Comparison of ENCODE assay signal across 8 mouse cellular contexts in genomic region chr16:37963331-37964281, GRCm38 (mm10). TPM values are rescaled to one million over a fixed set of nuclear protein-coding genes. Genes with fewer than 3 reads are reported as not detected.
DNase-seq lines count a peak whose midpoint lies in the region; ATAC-seq and TF ChIP-seq lines count a peak whose summit lies in the region.
"Had no signal": no experiment of that assay in that cellular context is flagged by ENCODE, and none has a peak within 500 bp of the region (broad histone marks: within the 10 kb centered on the region; RNA-seq: fewer than 3 reads in every experiment).

No protein-coding gene starts in this region.

- peak overlapping the region; percentile 33; the same call in 1 of the 2 replicates for H3K9ac ChIP-seq in hindbrain, embryonic 14.5 days
- no peak overlapping the region for H3K9ac ChIP-seq in liver, embryonic 14.5 days (replicated peaks)

- peaks cover 22% of the 10 kb centered on the region for H3K4me1 ChIP-seq in hindbrain, embryonic 14.5 days (replicated peaks; ENCODE audit: control insufficient read depth, insufficient read depth, low read length)
- H3K4me1 ChIP-seq in liver, embryonic 14.5 days (replicated peaks; ENCODE audit: control insufficient read depth in 2 of 2, insufficient read depth in 2 of 2, low read length in 1 of 2) = peaks cover 0 to 7% of the 10 kb centered on the region in 2 experiments; a peak in 2 of 4 replicates

- H3K36me3 ChIP-seq in C2C12 (ENCODE audit: control insufficient read depth, insufficient read depth) = no peaks in the 10 kb centered on the region
- H3K36me3 ChIP-seq in hindbrain, embryonic 14.5 days (replicated peaks; ENCODE audit: control insufficient read depth, insufficient read depth) = no peaks in the 10 kb centered on the region
- H3K36me3 ChIP-seq in liver, embryonic 14.5 days (replicated peaks; ENCODE audit: control insufficient read depth, insufficient read depth, low read depth) = no peaks in the 10 kb centered on the region

- H3K4me2 ChIP-seq in hindbrain, embryonic 14.5 days (replicated peaks) = peak overlapping the region; percentile 35
- peak overlapping the region; percentile 6; the same call in 1 of the 2 replicates for H3K4me2 ChIP-seq in liver, embryonic 14.5 days (ENCODE audit: low read depth)

- peak overlapping the region; percentile 86 for H3K27ac ChIP-seq in hindbrain, embryonic 14.5 days
- no peak overlapping the region for H3K27ac ChIP-seq in liver, embryonic 14.5 days

- no peak for TF ChIP-seq EP300 in liver, embryonic 14.5 days (IDR thresholded peaks at IDR 0.05; ENCODE audit: low read depth)

- no peaks in the 10 kb centered on the region for H3K79me3 ChIP-seq in C2C12 (ENCODE audit: low read depth)

- H3K9me3 ChIP-seq in hindbrain, embryonic 14.5 days (ENCODE audit: control insufficient read depth, low read length) = no peaks in the 10 kb centered on the region
- no peaks in the 10 kb centered on the region for H3K9me3 ChIP-seq in liver, embryonic 14.5 days (ENCODE audit: control insufficient read depth, low read length)

- WGBS in hindbrain, embryonic 14.5 days = 17% methylated on average over 15 of the region's 15 CpGs
- 17% methylated on average over 15 of the region's 15 CpGs for WGBS in liver, embryonic 14.5 days (ENCODE audit: insufficient replicate concordance)

- no peak for TF ChIP-seq CTCF in C2C12 (IDR thresholded peaks at IDR 0.05; ENCODE audit: control insufficient read depth, insufficient read depth, insufficient read length)
- TF ChIP-seq CTCF in liver, embryonic 14.5 days (IDR thresholded peaks at IDR 0.05; ENCODE audit: low read depth) = no peak

- no peak overlapping the region for H3ac ChIP-seq in C2C12 (ENCODE audit: control insufficient read depth, insufficient read length, low read depth)

- no peak overlapping the region for H3K4me3 ChIP-seq in C2C12 (ENCODE audit: insufficient read depth, poor library complexity, severe bottlenecking)
- H3K4me3 ChIP-seq in hindbrain, embryonic 14.5 days (replicated peaks; ENCODE audit: low read length) = no peak overlapping the region
- no peak overlapping the region for H3K4me3 ChIP-seq in liver, embryonic 14.5 days (ENCODE audit: insufficient read depth in 1 of 2, low read depth in 2 of 2, low read length in 2 of 2)
- H3K4me3 ChIP-seq: megakaryocyte, embryonic 14.5 days had no signal

- no peaks in the 10 kb centered on the region for H3K79me2 ChIP-seq in C2C12 (ENCODE audit: control insufficient read depth, insufficient read depth)

- peak; percentile 7 for DNase-seq in T-cell, adult 2 months (ENCODE audit: low spot score)
- DNase-seq in hindbrain, embryonic 14.5 days (ENCODE audit: low spot score) = peak; percentile 64
- DNase-seq in liver, embryonic 14.5 days (ENCODE audit: low read depth in 3 of 3, low spot score in 3 of 3) = no peak
- DNase-seq in thymus, postnatal 10 days (ENCODE audit: low spot score in 2 of 2) = peak; percentile 65 to 67
- DNase-seq in Muller cell, postnatal 12 days (ENCODE audit: inconsistent ontology term) = no peak

- no peaks in the 10 kb centered on the region for H3K27me3 ChIP-seq in C2C12 (ENCODE audit: control insufficient read depth, insufficient read depth, insufficient read length)
- H3K27me3 ChIP-seq in hindbrain, embryonic 14.5 days (ENCODE audit: control insufficient read depth, insufficient read depth, low read length) = no peaks in the 10 kb centered on the region
- no peaks in the 10 kb centered on the region for H3K27me3 ChIP-seq in liver, embryonic 14.5 days (ENCODE audit: control insufficient read depth, insufficient read depth, low read length)
- H3K27me3 ChIP-seq: megakaryocyte, embryonic 14.5 days had no signal

- ATAC-seq in hindbrain, embryonic 14.5 days (ENCODE audit: low FRiP score) = peak; percentile 84
- ATAC-seq in liver, embryonic 14.5 days (ENCODE audit: insufficient read depth) = no peak
- no peak for ATAC-seq in megakaryocyte, adult 5-6 weeks (ENCODE audit: poor library complexity, severe bottlenecking)

TF ChIP-seq in C2C12, 6 proteins besides CTCF, POLR2A, EP300 and RAD21:
- TF ChIP-seq FOSL1 (IDR thresholded peaks at IDR 0.05; ENCODE audit: insufficient read depth, low read length, poor library complexity, severe bottlenecking) = no peak
- no peak for TF ChIP-seq MAX (IDR thresholded peaks at IDR 0.05)
- TF ChIP-seq USF1 (IDR thresholded peaks at IDR 0.05; ENCODE audit: low read depth) = no peak
- TF ChIP-seq MYOD1 (IDR thresholded peaks at IDR 0.05; ENCODE audit: control insufficient read depth, insufficient read length, low read depth) = peak; percentile 32

RNA-seq across cellular contexts. Expression of gene Gpr156, which starts 47.3 kb away (rescaled TPM):
- 0.02 TPM for polyA plus RNA-seq in C2C12 (2012; fragmentation: generic; extraction: Trizol)
- polyA plus RNA-seq in hindbrain, embryonic 14.5 days (2014; fragmentation: Nextera tagmentation; extraction: Ambion mirVana) = 3.5 and 3.9 TPM in 2 replicates
- polyA plus RNA-seq in liver, embryonic 14.5 days (2012; rRNA removed) = 0.01 and 0.02 TPM in 2 replicates
- polyA plus RNA-seq in liver, embryonic 14.5 days (2014; fragmentation: Nextera tagmentation; extraction: Ambion mirVana) = 0.04 TPM in 1 of 2 replicates, not detected in the other
- total RNA-seq in megakaryocyte, adult 5-6 weeks (2015) = not detected in 2 replicates
- total RNA-seq in megakaryocyte, adult 5-6 weeks (2017) = not detected in 2 replicates

Comparison
In these comparisons a context has a peak if more than half of its experiments do, and no peak if none do; other contexts are left out.
1. DNase-seq: peak in T-cell, adult 2 months (single experiment), hindbrain, embryonic 14.5 days (single experiment) and thymus, postnatal 10 days (2 of 2); none in liver, embryonic 14.5 days (0 of 3) and Muller cell, postnatal 12 days (single experiment).